Mouse (Mus musculus): Measurements from ENCODE around the gene Utp4.
"Not testable (repeated sequence)": the region's sequence is repeated elsewhere in the genome, so short reads cannot be mapped to it uniquely, and the experiment has no call there.

The Utp4 gene

GRCm38 (mm10) chr8:106893481-106894156 is at the start of gene Utp4:
Gene Utp4 (plus strand): TSS chr8:106893636.
- DNase-seq (ENCODE audit: low spot score in 2 of 2) = peak; percentile 82 to 85

- no peak for DNase-seq (ENCODE audit: low spot score in 2 of 2)
Observed at GRCm38 (mm10) chr8:106850034-106850433, 43.4 kb upstream of the Utp4 start.

DNA sequence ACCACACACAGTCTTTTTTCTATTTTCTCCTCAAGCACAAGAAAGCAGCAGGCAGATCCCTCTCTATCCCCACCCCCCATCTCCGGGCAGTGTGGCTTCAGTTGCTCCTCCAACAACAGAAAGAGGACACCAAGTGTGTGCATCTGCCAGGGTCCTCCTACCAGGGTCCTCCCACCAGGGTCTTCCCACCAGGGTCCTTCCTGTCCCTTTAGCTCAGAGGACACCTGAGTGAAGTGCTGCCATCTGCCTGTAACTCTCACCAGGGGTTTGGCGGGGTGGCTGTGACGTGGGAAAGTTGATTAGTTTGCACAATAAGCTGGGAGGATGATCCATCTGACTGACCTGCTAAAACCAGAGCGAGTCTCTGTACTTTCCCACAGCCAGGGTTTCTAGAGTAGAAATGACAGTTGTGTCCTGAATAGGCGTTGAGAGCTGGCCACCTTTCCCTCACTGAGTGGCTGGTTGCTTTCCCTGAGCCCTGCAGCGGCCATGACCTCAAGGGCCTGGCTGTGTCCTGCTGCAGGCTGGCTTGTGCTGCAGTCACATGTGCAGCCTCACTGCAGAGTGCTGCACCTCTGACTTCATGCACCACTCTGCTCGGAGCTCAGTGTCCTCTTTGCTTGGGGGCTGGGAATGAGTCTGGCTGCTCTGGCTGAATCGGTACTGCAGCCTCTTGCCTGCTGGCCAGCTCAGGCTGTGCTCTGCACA is 38.7 kb upstream of the Utp4 start:
- DNase-seq (ENCODE audit: low spot score in 2 of 2) = no peak

GRCm38 (mm10) chr8:106855242-106855562 is 38.2 kb upstream of the Utp4 start:
- no peak for DNase-seq (ENCODE audit: low spot score in 2 of 2)

GRCm38 (mm10) chr8:106862845-106863244 is 30.6 kb upstream of the Utp4 start:
- no peak for DNase-seq (ENCODE audit: low spot score in 2 of 2)

- no peak for DNase-seq (ENCODE audit: low spot score in 2 of 2)
Observed at GRCm38 (mm10) chr8:106865354-106865753, 28.1 kb upstream of the Utp4 start.

DNA sequence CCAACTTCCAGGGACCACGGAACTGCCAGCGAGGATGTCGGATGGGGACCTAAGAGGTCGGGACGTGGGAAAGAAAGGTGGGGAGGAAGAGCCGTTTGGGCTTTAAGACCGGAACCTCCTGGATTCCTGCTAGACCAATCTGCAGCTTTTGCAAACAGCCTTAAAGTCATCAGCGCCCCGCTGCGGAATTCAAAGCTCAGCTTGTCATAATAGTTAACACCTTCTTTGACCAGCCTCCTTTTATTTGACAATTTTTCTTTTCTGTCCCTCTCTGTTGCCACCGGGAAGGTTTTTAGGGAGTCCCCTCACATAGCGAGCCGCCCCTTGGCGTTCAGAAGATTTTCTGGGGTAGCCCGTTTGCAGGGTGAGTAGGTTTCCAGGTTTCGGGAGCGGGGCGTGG is 23.4 kb upstream of the Utp4 start, which contains the start of gene Has3:
Gene Has3, plus strand, starts transcription at position 192 of the 400 bp plus-strand sequence.
- no peak for DNase-seq (ENCODE audit: low spot score in 2 of 2)

GRCm38 (mm10) chr8:106870537-106871327 is 22.7 kb upstream of the Utp4 start:
- no peak for DNase-seq (ENCODE audit: low spot score in 2 of 2)

DNA sequence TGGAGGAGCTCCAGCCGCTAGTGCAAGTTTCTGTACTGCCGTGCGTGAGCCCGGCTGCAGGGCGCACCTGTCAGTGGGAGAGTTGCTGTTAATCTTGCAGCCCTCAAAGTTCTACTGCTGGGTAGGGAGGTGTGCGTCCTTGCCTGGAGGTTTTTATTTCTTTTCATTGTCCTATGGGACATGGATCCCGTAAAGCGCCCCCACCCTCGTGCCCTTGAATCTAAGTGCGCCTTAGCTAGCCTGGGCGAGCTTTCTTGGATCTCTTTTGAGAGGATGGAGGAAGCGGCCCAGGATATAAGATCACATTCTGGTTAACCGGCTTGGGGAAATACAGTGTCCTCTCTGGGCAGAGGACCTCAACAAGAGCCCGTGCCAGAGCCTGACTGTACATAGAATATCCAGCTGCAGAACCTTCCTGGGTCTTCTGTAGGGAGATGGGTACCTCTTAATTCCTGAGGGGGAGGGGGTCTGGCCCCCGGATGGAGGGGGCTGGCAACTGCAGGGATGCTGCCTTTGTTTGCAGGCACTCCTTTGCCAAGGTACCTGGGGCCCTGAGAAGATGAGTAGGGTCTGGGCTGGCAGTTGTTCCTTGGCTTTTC is 22.0 kb upstream of the Utp4 start:
- DNase-seq (ENCODE audit: low spot score in 2 of 2) = no peak

DNA sequence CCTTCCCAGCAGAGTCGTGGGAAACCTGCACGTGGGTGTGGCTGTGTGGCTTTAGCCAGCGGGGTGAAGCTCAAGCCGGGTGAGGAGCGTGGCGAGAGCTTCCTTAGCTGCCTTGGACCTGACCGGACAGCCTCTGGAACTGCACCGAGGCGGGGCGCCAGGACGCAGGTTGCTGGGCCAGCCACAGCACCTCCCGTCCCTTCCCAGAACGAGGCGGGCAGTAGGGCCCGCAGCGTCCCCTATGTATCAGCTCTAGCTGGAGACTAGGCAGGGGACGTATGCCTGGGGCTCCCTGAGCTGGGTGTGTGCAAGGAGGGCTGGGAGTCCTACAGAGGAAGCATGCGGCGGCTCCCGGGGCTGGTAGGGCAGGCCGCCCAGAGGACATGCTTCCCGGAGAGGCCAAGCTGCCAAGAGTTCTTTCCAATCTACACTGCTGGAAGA is 21.5 kb upstream of the Utp4 start:
- no peak for DNase-seq (ENCODE audit: low spot score in 2 of 2)

DNA sequence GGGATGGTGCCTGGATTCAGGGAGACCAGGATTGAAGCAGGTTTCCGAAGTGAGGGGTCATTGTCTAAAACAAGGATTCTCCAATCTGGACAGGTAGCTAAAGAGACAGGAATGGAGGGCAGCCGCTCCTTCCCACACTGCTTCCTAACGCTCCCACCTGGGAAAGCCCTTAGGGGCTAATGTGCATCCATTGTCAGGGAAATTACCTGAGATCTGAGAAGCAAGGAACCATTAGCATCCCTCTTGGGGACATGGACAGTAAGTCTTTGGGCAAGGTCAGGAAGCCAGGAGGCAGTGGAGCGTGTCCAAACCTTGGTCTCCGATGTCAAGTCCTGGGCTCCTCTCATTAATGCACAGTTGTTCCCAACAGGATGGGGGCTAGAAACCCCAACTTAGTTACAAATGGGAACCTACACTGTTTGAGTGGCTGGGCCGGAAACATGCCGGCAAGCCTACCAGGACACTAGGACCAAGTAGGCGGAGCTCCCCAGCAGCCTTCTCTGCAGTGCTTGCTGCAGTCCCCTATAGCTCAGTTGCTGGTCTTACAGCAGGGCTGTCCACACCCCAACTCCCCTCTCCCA is 20.9 kb upstream of the Utp4 start:
- no peak for DNase-seq (ENCODE audit: low spot score in 2 of 2)

DNA sequence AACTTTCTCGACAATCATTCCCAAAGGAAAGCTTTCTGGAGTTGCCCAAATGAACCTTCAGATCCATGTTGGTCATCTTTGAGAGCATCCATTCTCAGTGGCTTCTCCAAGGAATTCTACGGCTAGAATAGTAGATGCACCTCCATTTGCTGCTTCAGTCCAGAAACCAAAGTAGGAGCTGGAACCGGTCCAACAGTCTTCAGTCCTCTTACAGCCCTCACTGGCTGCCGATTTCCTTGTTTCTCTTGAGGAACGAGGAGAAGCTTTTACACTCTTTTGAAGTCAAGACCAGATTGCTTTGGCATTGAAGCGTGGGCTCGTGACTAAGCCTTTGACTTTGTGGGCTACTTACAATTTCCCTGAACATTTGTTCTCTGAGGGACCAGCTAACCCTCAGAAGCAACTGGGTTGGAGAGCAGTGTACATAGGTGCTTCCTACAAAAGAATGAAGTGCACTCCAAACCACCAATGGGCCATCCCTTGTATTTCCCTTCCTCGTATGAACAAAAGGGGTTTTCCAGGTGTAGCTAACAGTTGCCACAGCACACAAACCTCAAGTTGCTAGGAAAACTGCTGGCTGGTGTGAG is 13.2 kb upstream of the Utp4 start:
- no peak for DNase-seq (ENCODE audit: low spot score in 2 of 2)

DNA sequence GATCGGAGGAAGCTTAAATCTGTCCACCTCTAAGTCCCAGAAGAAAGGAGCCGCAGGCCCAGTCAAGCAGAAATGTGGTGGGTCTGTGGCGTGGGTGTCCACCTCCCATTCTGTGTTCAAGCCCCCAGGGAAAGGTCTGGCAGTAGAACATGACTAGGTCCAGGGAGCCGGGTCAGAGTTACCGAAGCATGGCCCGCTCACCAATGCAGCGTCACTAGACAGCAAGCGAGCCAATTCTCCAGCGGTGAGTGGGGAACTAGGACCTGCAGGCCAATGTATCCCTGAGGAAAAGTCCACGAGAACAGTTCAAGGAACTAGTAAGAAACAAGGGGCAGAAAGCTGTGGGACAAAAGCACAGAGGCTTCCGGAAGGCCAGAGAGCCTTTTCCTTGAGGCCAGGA is 9.3 kb upstream of the Utp4 start:
- DNase-seq (ENCODE audit: low spot score in 2 of 2) = not testable (repeated sequence)

GRCm38 (mm10) chr8:106884826-106885400 is 8.5 kb upstream of the Utp4 start:
- not testable (repeated sequence) for DNase-seq (ENCODE audit: low spot score in 2 of 2)

DNA sequence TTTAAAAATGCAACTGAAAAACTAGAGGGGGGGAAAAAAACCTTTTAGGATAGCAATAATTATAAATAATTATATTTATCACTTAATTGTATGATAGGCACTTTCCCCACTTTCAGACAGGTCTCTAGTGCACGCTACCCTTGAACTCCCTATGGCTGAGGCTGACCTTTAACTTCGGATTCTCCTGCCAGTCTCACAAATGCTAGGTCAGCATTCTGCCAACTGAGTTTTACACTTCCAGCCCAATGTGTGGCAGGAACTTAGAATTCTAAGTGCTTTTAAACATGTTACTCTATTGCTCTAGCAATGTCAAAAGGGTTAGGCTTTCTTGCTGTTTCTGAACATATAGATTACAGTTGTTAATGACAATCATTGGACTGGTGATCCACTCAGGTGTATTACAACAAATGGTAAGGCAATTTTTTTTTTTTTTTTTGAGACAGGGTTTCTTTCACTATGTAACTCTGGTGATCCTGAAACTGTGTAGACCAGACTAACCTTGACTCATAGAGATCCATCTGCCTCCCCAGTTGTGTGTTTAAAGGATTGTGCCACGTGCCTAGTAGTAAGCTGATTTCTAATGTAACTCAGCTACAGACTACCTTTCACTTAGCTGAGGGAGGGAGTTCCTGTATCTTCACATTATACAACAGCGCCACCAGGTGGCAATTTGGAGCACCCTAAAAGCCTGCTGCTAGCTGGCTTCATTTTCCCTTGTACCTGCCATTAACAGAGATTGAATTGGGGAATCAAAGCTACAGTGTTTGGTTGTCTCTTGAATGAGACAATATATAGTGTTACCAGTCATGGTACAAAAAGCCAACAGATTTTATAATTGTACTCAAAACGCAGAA is 5.9 kb upstream of the Utp4 start:
- peak; percentile 67 to 77 for DNase-seq (ENCODE audit: low spot score in 2 of 2)

DNA sequence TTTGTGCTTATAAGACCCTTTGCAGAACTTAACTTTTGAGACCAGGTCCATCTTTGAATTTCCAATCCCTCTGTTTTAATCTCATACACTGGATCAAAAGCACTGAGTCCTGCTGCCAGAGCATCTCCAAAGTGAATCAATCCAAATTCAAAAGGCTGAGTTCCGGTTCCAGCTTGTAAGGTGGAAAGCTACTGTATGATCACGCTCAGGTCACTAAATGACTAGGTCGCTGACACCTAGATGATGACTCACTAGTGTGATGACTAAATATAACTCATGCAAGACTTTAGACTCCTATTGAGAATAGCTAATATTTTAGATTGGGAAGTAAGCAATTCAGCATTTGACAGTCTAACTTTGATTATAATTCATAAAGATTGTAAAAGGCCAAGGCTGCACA is 4.6 kb upstream of the Utp4 start:
- peak in 1 of 2 experiments; percentile 33 for DNase-seq (ENCODE audit: low spot score in 2 of 2)

DNA sequence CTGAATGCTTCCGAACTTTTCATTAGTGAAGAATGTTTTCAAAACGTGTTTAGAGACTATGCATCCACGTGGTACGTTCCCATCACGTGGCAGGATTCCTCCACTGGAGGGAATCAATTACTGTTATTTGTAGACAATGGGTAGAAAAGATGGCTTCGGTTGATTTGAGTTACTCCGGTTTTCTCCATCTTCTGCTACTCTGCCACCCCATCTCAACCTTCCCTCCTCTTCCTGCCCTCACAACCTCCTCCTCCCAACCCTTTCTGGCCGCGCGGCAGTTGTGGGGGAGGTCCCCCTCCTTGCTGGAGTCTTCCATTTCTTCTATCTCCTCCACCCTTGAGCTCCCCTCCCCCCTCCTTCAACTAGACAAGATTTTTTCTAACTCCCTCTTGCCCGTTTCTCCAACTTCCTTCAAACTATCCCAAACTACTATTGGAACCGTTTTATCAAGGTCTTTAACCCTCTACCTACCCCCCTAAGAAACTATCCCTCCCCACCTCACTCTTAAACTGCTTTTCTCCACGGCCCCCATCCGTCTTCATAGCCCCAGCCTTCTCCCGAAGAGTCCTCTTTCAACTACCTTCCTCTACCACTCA is 1.1 kb upstream of the Utp4 start:
- DNase-seq (ENCODE audit: low spot score in 2 of 2) = no peak

DNA sequence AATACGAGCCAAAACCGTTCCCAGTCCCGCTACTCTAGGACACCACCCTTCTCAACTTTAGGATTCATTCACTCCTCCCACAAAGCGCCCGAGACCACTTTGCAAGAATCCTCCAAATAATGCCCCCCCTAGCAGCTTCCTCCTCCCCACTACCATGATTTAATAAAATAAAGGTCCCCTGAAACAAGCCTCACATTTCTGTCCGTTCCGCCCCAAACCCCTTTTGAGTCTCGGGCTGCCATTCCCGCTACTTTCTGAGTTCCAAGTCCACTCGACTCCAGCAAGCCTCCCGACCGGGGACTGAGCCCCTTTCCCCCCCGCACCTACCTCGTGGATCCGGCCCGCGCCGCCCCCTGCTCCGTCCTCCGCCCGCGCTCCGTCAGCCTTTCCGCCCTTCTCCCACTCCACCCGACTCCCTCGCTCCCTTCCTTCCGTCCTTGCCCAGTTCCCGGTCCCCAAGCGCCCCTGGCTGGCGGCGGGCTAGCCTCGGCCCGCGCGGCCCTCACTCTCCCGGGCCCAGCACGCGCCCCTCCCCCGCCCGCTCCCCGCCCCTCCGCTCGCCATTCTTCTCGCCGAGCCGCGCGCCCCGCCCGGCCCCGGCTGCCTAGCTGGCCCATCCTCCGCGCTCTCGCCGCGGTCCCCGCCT is 507 bp upstream of the Utp4 start:
- DNase-seq (ENCODE audit: low spot score in 2 of 2) = peak in 1 of 2 experiments; percentile 22

- DNase-seq (ENCODE audit: low spot score in 2 of 2) = no peak
Observed at GRCm38 (mm10) chr8:106899473-106899872, 6.0 kb downstream of the Utp4 start.

All from natural killer cell, adult 2 months (primary cell).